ENCODE assay signal across 18 mouse cellular contexts in genomic region chr16:13977026-13977425, GRCm38 (mm10). TPM values are rescaled to one million over a fixed set of nuclear protein-coding genes. Genes with fewer than 3 reads are reported as not detected.
"Had no signal": no experiment of that assay in that cellular context is flagged by ENCODE, and none has a peak within 500 bp of the region (broad histone marks: within the 10 kb centered on the region; RNA-seq: fewer than 3 reads in every experiment).

No protein-coding gene starts in this region.

RNA-seq across cellular contexts. Expression of gene 2900011O08Rik, which starts 9.4 kb away (rescaled TPM):
- total RNA-seq: liver, adult 2 months; megakaryocyte, adult 5-6 weeks; megakaryocyte-erythroid progenitor cell, adult 5-6 weeks; monocyte, adult 5-6 weeks had no signal
- polyA plus RNA-seq: liver, adult 2 months; liver, postnatal 0 days; lung, postnatal 0 days; macrophage had no signal

RNA-seq across cellular contexts. Expression of gene Ifitm7, which starts 9.7 kb away (rescaled TPM):
- total RNA-seq: liver, adult 2 months; megakaryocyte-erythroid progenitor cell, adult 5-6 weeks; monocyte, adult 5-6 weeks had no signal
- polyA plus RNA-seq: limb, embryonic 15.5 days; liver, adult 2 months; liver, embryonic 11.5 days; liver, embryonic 12.5 days; liver, embryonic 13.5 days; liver, embryonic 15.5 days; lung, adult 2 months; lung, embryonic 14.5 days; lung, embryonic 15.5 days; lung, embryonic 16.5 days; lung, postnatal 0 days; macrophage; myocyte; neural tube, embryonic 11.5 days had no signal
